Mouse (Mus musculus): ENCODE results near the gene Kansl1.

DNA sequence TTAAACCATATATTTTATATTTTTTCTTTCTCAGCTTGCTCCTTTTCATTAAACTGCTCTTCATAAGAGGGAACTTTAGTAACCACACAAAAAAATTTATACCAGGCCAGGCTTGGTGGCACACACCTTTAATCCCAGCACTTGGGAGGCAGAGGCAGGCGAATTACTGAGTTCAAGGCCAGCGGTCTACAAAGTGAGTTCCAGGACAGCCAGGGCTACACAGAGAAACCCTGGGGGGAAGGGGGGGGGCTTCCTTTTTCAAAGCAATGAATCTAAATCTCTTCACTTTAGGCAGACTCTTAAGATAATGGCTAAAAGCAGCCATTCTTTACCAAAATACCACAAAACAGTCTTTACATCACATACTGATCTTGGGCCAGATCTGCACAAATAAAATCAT lies 9.0 kb downstream of the Kansl1 start:
- no peak for TF ChIP-seq CTCF (IDR thresholded peaks at IDR 0.05; ENCODE audit: low read depth)
- TF ChIP-seq EP300 (optimal IDR thresholded peaks at IDR 0.05): no peak
